Mouse (Mus musculus): ENCODE measurements around the gene Trim34b.
"Not testable (repeated sequence)": the region's sequence is repeated elsewhere in the genome, so short reads cannot be mapped to it uniquely, and the experiment has no call there.

DNA sequence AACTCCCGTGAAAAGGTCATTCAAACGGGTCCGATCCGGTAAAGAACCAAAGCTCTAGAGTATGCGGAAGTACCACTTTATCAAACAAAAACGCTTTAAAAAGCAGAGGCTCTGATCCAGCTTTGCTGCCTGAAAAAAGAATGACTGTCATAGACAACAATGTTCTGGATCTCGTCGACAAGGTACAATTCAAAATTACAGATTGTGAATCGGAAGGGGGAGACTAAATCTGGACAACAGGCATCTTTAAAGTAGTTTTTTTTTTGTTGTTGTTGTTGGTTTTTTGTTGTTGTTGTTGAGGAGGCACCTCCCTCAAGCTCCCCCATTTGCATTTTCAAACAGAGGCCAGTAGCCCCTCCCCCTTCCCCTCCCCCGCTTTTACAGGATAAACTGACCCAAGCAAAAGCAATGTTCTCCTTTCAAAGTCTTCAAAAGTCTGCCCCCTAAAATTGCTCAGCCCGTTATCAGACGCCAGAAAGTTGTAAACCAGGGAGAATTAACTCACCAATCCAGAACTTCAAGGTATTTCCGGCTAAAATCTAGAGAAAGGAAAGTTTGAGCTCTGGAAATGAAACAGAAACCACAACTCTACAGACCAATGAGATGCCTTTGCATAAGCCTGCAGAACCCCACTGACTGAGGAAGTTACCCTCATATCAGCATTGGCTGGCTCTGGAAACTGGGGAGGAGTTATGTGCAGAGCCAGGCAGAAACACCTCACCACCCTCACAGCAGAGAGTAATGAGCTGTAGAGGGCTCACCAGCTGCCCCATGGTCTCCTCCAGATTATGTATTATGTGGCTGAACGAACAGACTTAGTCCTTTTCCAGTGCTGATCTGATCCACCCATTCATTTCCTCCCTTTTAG is 41.5 kb upstream of the Trim34b start, which contains the start of gene Trim5:
- not testable (repeated sequence) for TF ChIP-seq PAX5 (IDR thresholded peaks at IDR 0.05; ENCODE audit: low read length); CTCF (conservative IDR thresholded peaks at IDR 0.05 in 1 of 2, IDR thresholded peaks at IDR 0.05 in 1 of 2; ENCODE audit: low read depth in 2 of 2, low read length in 2 of 2); TCF12 (IDR thresholded peaks at IDR 0.05; ENCODE audit: low read depth, low read length); JUND (conservative IDR thresholded peaks at IDR 0.05; ENCODE audit: low read depth, low read length)

Measured in CH12.LX (cell line).